Mouse (Mus musculus) kidney, adult 2 months (tissue): ENCODE data around the gene Opn1sw. TPM values are rescaled to one million over a fixed set of nuclear protein-coding genes. Genes with fewer than 3 reads are reported as not detected.
A peak's percentile ranks its signal among the peaks of the same experiment; 100 is the strongest.
"Not testable (repeated sequence)": the region's sequence is repeated elsewhere in the genome, so short reads cannot be mapped to it uniquely, and the experiment has no call there.

ENCODE experiments used
- DNase-seq: peaks from one replicate; pipeline ENCODE4 v3.0.0; 2021
- H3K27ac ChIP-seq: fragments of 200-500 bp; 2 replicates; pipeline ENCODE4 v1.5.1; 2012; ENCODE audit warnings: low read depth, low read length, control low read depth, inconsistent platforms; ENCODE audit not compliant: insufficient read depth
- H3K27me3 ChIP-seq: fragments of 200-500 bp; replicated peaks from 2 replicates; pipeline ENCODE4 v1.6.1; 2012; ENCODE audit warnings: mild to moderate bottlenecking, moderate library complexity, low read length, inconsistent platforms; ENCODE audit not compliant: control insufficient read depth, insufficient read depth
- H3K36me3 ChIP-seq: fragments of 200-500 bp; 2 replicates; pipeline ENCODE4 v1.6.1; 2012; ENCODE audit warnings: mild to moderate bottlenecking, moderate library complexity, low read length, inconsistent platforms; ENCODE audit not compliant: control insufficient read depth, insufficient read depth
- H3K4me1 ChIP-seq: fragments of 200-500 bp; 2 replicates; pipeline ENCODE4 v1.6.1; 2011; ENCODE audit warnings: low read length; ENCODE audit not compliant: control insufficient read depth, insufficient read depth
- H3K4me3 ChIP-seq: fragments of 200-500 bp; 2 replicates; pipeline ENCODE4 v1.5.1; 2011; ENCODE audit warnings: mild to moderate bottlenecking, low read depth, low read length, control low read depth; ENCODE audit not compliant: insufficient read depth
- CTCF ChIP-seq: fragments of 200-500 bp; conservative IDR thresholded peaks from 2 replicates; pipeline ENCODE4 v1.5.1; 2011; ENCODE audit warnings: low read depth, mild to moderate bottlenecking, control low read depth, low read length, moderate library complexity, mixed read lengths; ENCODE audit not compliant: insufficient read depth, insufficient read length
- POLR2A ChIP-seq: fragments of 200-500 bp; IDR thresholded peaks from one replicate; pipeline ENCODE4 v1.6.1; 2011; ENCODE audit warnings: low read depth, low read length, control low read depth
- WGBS: fragments of 180-500 bp; shearing (Covaris S2); methylation state at CpG from one replicate; pipeline ENCODE4 v1.1.7; 2018; 5-methylcytosine and 5-hydroxymethylcytosine counted together
- polyA plus RNA-seq: library from polyadenylated mRNA; depleted of rRNA; stranded (reverse); fragments of >200 nt; gene quantifications from 2 replicates; pipeline ENCODE4 v1.2.3, GENCODE M21; 2012; rRNA removed

The Opn1sw gene
- polyA plus RNA-seq, 1 experiment: not detected

DNA sequence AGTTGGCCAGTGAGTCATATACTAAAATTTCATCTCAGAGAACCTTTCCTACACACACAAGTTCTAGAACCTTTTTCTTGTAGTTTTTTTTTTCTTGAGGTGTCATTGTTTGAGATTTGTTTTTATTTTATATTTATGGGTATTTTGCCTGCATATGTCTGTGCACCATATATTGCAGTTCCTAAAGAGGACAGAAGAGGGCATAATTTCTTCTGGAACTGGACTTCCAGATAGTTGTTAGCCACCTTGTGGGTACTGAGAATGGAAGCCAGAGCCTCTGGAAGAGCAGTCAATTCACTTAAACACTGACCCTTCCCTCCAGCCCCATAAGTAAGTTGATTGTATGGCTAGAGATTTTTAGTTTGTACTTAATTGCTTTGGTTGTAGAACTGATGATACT is 36.7 kb downstream of the Opn1sw start:
- peaks cover 7% of the 10 kb centered on the region; the same call in 1 of the 2 replicates for H3K4me1 ChIP-seq
- DNase-seq: no peak
- no peaks in the 10 kb centered on the region for H3K36me3 ChIP-seq
- no peak overlapping the region for H3K27ac ChIP-seq
- no peak overlapping the region for H3K4me3 ChIP-seq
- no peaks in the 10 kb centered on the region for H3K27me3 ChIP-seq
- no peak for TF ChIP-seq CTCF
- TF ChIP-seq POLR2A: no peak

DNA sequence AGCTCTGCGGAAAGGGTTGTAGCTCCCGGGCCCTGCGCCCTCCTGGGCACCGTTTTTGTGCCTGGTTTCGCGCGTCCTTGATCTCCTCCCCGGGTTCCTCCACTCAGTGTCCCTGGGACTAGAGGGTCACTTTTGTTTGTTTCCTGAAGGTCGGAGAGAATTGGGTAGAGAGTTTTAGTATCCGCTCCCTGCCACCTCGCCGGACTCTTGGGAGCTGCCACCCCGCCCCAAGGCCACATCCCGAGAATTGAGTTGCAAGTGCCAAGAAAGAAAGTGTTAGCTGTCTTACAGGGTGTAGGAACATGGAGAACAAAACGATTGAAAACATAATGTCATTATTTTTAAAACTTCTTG is 39.9 kb downstream of the Opn1sw start:
- no peaks in the 10 kb centered on the region for H3K36me3 ChIP-seq
- DNase-seq: no peak
- H3K4me1 ChIP-seq: peaks cover 7% of the 10 kb centered on the region; the same call in 1 of the 2 replicates
- no peaks in the 10 kb centered on the region for H3K27me3 ChIP-seq
- under 1% methylated on average over 15 of the region's 15 CpGs for WGBS
- peak overlapping the region; percentile 77 for H3K27ac ChIP-seq
- TF ChIP-seq CTCF: no peak
- TF ChIP-seq POLR2A: no peak
- H3K4me3 ChIP-seq: peak overlapping the region; percentile 96

DNA sequence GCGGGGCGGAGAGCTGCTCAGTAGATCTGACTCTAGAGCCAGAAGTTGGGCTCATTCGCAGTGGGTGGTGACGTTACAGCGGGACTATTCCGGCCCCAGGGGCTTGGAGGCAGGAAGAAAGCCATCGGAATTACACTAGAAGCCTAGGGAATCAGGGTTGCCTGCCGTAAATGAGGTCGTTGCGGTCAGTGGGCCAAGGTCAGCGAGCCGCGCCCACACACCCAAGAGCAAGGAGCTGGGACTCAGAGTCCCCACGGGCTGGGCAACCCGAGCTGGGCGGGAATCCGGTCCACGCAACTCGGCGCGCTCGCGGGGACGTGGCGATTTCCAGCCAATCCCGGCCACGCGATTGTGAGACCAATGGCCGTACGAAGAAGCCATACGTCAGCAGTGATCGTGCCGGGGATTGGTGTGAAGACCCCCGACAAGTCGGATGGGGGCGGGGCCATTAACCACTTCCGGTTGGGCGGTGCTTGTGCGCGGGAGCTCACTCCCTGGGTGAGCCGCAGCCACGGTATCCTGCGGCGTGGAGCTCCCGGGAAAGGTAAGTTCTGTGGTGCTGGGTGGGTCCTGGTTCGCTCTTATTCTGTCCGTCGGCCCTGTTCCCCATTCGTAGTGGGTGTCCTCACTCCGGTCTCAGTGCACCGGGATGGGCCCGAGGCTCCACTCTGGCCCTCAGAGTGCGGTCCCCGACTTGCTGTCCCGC is 40.5 kb downstream of the Opn1sw start, which contains the start of gene Calu:
Gene Calu, plus strand, starts transcription at position 405 of the 706 bp plus-strand sequence.
- H3K36me3 ChIP-seq: no peaks in the 10 kb centered on the region
- H3K4me3 ChIP-seq: peak within 1 kb of the TSS; percentile 96
- DNase-seq: peak; percentile 100
- under 1% methylated on average over 55 of the region's 55 CpGs for WGBS
- no peak for TF ChIP-seq CTCF
- peak; percentile 90 for TF ChIP-seq POLR2A
- no peaks in the 10 kb centered on the region for H3K27me3 ChIP-seq
- H3K27ac ChIP-seq: peak within 1 kb of the TSS; percentile 79
- peaks cover 7% of the 10 kb centered on the region; the same call in 1 of the 2 replicates for H3K4me1 ChIP-seq

DNA sequence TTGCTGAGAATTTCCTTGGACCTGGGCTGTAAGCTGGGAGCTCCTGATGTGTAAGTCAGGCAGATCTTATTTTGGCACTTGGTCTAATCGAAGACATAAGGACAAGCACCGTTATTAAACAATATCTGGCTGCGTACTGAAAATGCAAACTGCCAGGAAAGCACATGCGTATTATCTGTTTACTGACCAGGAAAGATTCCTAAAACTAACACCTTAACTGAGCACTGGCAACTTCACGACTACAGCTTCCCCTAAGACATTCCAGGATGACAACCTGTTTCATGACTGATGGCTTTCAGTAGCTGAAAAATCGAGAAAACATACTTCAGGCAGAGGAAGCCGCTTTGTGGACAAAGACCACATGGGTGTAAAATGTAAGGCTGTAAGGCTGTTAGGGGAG is 41.1 kb downstream of the Opn1sw start:
- peak overlapping the region; percentile 79 for H3K27ac ChIP-seq
- H3K4me1 ChIP-seq: peaks cover 7% of the 10 kb centered on the region; the same call in 1 of the 2 replicates
- TF ChIP-seq CTCF (no peak), POLR2A (no peak)
- no peaks in the 10 kb centered on the region for H3K27me3 ChIP-seq
- peak; percentile 4 for DNase-seq
- 41% methylated on average over 7 of the region's 7 CpGs for WGBS
- peak overlapping the region; percentile 71 for H3K4me3 ChIP-seq
- no peaks in the 10 kb centered on the region for H3K36me3 ChIP-seq

DNA sequence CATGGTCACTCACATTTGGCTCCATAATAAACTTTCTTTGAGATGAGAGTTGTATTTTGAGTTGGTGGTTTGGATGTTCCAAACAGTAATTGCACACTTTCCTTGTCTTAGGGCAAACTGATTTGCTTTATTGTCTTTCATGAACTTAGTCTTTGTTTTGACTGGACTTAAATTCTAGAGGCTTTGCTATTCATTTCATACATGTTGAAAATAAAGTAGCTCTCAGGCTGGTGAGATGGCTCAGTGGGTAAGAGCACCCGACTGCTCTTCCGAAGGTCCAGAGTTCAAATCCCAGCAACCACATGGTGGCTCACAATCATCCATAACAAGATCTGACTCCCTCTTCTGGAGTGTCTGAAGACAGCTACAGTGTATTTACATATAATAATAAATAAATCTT is 41.8 kb downstream of the Opn1sw start:
- H3K27me3 ChIP-seq, H3K4me1 ChIP-seq, H3K36me3 ChIP-seq, H3K27ac ChIP-seq, DNase-seq, H3K4me3 ChIP-seq: not testable (repeated sequence)
- WGBS: 93% methylated on average over 2 of the region's 2 CpGs

DNA sequence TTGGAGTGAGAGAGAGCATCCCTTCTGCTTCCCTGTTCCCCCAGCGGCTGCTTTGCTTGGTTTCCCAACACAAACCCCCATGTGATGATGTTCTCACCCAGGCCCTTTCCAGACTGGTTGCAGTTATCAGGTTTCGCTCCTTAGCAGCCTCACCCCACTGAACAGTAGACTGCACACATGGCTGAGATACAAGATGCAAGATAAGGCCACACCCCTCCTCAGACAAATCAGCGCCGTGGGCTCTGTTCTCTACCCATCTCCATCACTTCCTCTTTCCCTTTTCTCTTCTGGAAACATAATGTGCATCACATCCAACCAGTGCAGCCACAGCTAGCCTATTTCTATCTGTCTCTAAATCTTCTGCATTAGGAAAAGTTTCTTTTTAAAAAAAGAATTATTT is 58.8 kb downstream of the Opn1sw start:
- Histone ChIP-seq H3K4me3 (no peak overlapping the region), H3K4me1 (no peaks in the 10 kb centered on the region), H3K27me3 (no peaks in the 10 kb centered on the region), H3K36me3 (no peaks in the 10 kb centered on the region), H3K27ac (no peak overlapping the region)
- WGBS: 38% methylated on average over 4 of the region's 4 CpGs
- no peak for DNase-seq
- TF ChIP-seq POLR2A (no peak), CTCF (no peak)

DNA sequence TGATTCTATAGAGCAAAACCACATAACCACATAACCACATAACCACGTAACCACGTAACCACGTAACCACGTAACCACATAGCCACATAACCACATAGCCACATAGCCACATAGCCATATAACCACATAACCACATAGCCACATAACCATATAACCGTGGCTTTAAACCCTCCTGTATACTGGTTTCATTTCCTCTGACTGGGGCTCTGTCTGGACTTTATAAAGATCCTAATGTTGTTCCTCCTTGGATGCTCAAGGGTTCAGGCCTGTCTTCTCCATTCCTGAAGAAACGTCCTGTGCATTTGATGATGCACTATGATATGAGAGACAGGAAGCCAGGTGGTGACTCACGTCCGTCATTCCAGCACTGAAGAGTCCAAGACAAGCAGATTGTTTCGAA is 61.3 kb downstream of the Opn1sw start:
- Histone ChIP-seq H3K27ac (no peak overlapping the region), H3K4me1 (no peaks in the 10 kb centered on the region), H3K36me3 (no peaks in the 10 kb centered on the region), H3K4me3 (no peak overlapping the region), H3K27me3 (no peaks in the 10 kb centered on the region)
- TF ChIP-seq CTCF: no peak
- TF ChIP-seq POLR2A: no peak
- DNase-seq: no peak
- WGBS: 86% methylated on average over 9 of the region's 9 CpGs

Other genes with a start within 250 kb of the Opn1sw start
- gene Rbm28, start 223.5 kb downstream of the Opn1sw start, polyA plus RNA-seq: 4.9 and 6.1 TPM in 2 replicates
- 0.20 and 0.24 TPM in 2 replicates for gene Prrt4, start 208.9 kb downstream of the Opn1sw start, polyA plus RNA-seq
- gene Impdh1, start 172.1 kb downstream of the Opn1sw start, polyA plus RNA-seq: 16.8 and 17.7 TPM in 2 replicates
- gene Hilpda, start 116.0 kb downstream of the Opn1sw start, polyA plus RNA-seq: 6.5 and 7.4 TPM in 2 replicates
- gene Fam71f2, start 108.9 kb downstream of the Opn1sw start, polyA plus RNA-seq: 0.39 and 0.45 TPM in 2 replicates
- gene Fam71f1, start 69.3 kb downstream of the Opn1sw start, polyA plus RNA-seq: 0.11 TPM in 1 of 2 replicates, not detected in the other
- 42.1 and 46.3 TPM in 2 replicates for gene Calu, start 40.4 kb downstream of the Opn1sw start, polyA plus RNA-seq
- 4.0 and 5.6 TPM in 2 replicates for gene Ccdc136, start 7.8 kb upstream of the Opn1sw start, polyA plus RNA-seq
- gene Flnc, start 44.8 kb upstream of the Opn1sw start, polyA plus RNA-seq: 0.49 and 2.6 TPM in 2 replicates
- 796 and 827 TPM in 2 replicates for gene Atp6v1f, start 79.2 kb upstream of the Opn1sw start, polyA plus RNA-seq
- 0.17 TPM in 1 of 2 replicates, not detected in the other for gene Atp6v1fnb, start 83.0 kb upstream of the Opn1sw start, polyA plus RNA-seq
- gene Kcp, start 119.5 kb upstream of the Opn1sw start, polyA plus RNA-seq: 25.7 and 26.2 TPM in 2 replicates
- 17.0 and 19.1 TPM in 2 replicates for gene Irf5, start 138.2 kb upstream of the Opn1sw start, polyA plus RNA-seq
- 50.0 and 56.8 TPM in 2 replicates for gene Tnpo3, start 221.4 kb upstream of the Opn1sw start, polyA plus RNA-seq